Comparison of ENCODE assay signal across 19 mouse cellular contexts in genomic region chr2:5939319-5939718, GRCm38 (mm10).
"Had no signal": no experiment of that assay in that cellular context is flagged by ENCODE, and none has a peak within 500 bp of the region (broad histone marks: within the 10 kb centered on the region; RNA-seq: fewer than 3 reads in every experiment).

No protein-coding gene starts in this region.

- H3K4me2 ChIP-seq: lung, embryonic 15.5 days; midbrain, embryonic 12.5 days; neural tube, embryonic 13.5 days; neural tube, embryonic 15.5 days; stomach, embryonic 15.5 days had no signal

- H3K4me1 ChIP-seq: lung, embryonic 15.5 days had no signal

- DNase-seq: lung, adult 2 months; lung, postnatal 4 days; midbrain, embryonic 14.5 days; retina, postnatal 1 day; right cerebral cortex, adult 18-20 months; right cerebral cortex, postnatal 14 days; thymus, adult 2 months; thymus, postnatal 25 days; thymus, postnatal 4 days had no signal

- H3K27me3 ChIP-seq: lung, embryonic 15.5 days; midbrain, embryonic 12.5 days; neural tube, embryonic 13.5 days; neural tube, embryonic 15.5 days; stomach, embryonic 15.5 days had no signal

- ATAC-seq: lung, postnatal 0 days; midbrain, embryonic 16.5 days had no signal

- H3K9ac ChIP-seq: lung, embryonic 15.5 days; midbrain, embryonic 12.5 days; neural tube, embryonic 13.5 days; neural tube, embryonic 15.5 days; stomach, embryonic 15.5 days had no signal

- H3K9me3 ChIP-seq: lung, embryonic 15.5 days; midbrain, embryonic 10.5 days; midbrain, embryonic 12.5 days; neural tube, embryonic 13.5 days; neural tube, embryonic 15.5 days; stomach, embryonic 15.5 days had no signal

- H3K27ac ChIP-seq: lung, embryonic 15.5 days; midbrain, embryonic 10.5 days; midbrain, embryonic 12.5 days; neural tube, embryonic 13.5 days; neural tube, embryonic 15.5 days; stomach, embryonic 15.5 days; stomach, postnatal 0 days had no signal

- H3K36me3 ChIP-seq: lung, embryonic 15.5 days; midbrain, embryonic 10.5 days; midbrain, embryonic 12.5 days; neural tube, embryonic 13.5 days; neural tube, embryonic 15.5 days; stomach, embryonic 15.5 days had no signal

- H3K4me3 ChIP-seq: lung, embryonic 15.5 days; midbrain, embryonic 10.5 days; midbrain, embryonic 12.5 days; myocyte; neural tube, embryonic 13.5 days; neural tube, embryonic 15.5 days; stomach, embryonic 15.5 days had no signal
